Mouse (Mus musculus): ENCODE results near the gene Dapk2.

The Dapk2 gene

DNA sequence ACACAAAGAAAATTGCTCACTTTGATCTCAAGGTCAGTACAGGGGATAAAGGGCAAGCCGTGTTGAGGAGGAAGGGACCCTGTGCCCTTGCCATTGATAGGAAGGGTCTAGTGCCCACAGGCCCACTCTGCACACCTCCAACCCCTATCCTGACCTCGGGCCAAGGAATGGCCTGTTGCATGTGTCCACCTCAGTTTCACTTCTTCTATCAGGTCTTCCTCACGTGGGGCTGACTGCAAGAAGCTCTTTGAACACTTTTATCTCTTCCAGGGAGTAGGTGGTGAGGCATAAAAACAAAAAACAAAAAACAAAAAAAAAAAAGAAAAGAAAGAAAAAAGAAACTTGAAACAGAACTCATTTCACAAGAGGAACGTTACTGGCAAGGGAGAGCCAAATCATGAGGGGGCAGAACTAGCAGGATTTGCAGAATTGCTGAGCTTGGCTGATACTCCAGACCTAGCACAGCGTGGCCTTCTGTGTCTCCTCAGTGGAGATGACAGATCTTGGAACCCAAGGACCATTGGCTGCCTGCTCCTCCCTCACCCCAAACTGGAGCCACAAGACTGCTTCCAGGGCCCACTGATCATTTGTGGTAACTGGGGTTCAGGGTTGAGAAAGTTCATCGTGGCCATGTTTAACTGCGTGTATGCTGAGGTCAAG lies 73.9 kb downstream of the Dapk2 start:
- DNase-seq (ENCODE audit: low spot score in 2 of 2), result no peak

DNA sequence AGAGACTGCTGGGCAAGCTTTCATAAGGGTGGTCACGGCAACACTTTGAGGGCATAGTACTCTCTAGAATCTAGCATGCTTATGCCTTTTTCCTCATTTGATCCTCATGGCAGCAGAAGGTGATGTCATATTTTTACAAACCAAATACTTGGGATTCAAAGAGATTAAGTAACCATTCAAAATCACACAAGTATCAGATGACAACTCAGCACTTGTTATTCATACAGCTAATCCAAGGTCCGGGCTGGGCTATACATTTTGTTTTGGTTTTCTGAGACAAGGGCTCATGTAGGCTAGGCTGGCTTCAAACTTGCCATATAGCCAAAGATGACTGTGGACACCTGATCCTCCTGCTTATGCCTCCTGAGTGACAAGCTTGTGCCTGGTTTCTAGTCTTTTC lies 78.6 kb downstream of the Dapk2 start:
- DNase-seq (ENCODE audit: low spot score in 2 of 2), result no peak

- DNase-seq (ENCODE audit: low spot score in 2 of 2), result no peak
These were observed 79.7 kb downstream of the Dapk2 start for GRCm38 (mm10) chr9:66237742-66238141.

GRCm38 (mm10) chr9:66239173-66239572 lies 81.2 kb downstream of the Dapk2 start:
- no peak for DNase-seq (ENCODE audit: low spot score in 2 of 2)

DNA sequence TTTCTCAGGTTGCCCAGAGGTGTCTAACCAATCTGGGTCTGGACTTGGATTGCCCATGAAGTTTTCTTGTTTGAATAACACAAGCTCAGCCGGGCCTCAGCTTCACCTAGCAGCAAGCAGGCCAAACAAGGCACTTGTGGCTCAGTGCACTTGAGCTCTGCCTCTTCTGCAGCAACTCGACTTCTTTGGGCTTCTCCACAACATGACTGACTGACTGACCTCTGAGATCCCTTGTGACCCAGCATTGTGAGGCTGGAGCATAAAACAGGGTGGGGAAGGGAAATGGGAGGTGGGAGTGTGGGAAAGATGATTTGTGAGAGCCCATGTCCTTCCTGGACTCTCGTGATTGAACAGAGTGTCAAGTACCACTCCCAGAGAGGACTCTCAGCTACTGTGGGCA lies 81.7 kb downstream of the Dapk2 start:
- no peak for DNase-seq (ENCODE audit: low spot score in 2 of 2)

DNA sequence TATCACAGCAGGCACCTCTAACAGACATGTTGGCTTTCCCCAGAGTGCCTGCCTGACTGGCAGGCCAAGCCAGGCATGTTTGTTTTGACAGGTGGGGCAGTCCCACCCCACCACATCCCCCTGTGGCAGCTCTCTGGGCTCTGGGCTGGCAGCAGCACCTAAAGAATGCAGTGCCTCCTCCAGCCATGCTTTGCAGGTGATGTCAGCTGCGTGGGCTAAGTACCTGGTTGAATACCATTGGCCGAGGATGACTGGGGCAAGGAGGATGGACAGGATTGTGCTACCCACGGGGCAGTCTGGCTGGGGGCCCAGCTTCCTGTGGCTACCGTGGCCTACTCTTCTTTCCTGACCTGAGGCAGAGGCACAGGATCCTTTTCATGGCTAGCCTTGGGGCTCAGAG lies 82.5 kb downstream of the Dapk2 start:
- no peak for DNase-seq (ENCODE audit: low spot score in 2 of 2)

GRCm38 (mm10) chr9:66240991-66241390 lies 83.0 kb downstream of the Dapk2 start:
- DNase-seq (ENCODE audit: low spot score in 2 of 2), result no peak

DNA sequence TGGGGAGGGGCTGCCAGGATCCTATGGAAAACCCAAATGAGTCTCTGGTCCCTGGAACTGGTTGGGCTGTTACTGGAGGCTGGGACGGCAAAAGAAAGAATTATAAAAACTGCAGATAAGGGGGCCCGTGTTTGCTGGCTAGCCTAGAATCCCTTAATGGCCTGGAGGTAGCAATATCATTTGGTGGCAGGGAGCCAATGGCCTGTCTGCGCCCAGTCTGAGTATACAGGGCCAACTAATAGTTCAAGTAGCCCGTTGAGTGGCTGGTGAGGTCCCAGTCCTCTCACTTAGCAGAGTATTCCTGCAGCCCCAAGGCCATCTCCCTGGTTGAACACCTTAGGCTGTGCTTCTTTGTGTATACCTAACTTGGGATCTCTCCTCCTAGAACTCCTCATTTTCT lies 83.7 kb downstream of the Dapk2 start:
- no peak for DNase-seq (ENCODE audit: low spot score in 2 of 2)

GRCm38 (mm10) chr9:66243240-66243639 lies 85.2 kb downstream of the Dapk2 start:
- no peak for DNase-seq (ENCODE audit: low spot score in 2 of 2)

- no peak for DNase-seq (ENCODE audit: low spot score in 2 of 2)
These were observed 86.1 kb downstream of the Dapk2 start for GRCm38 (mm10) chr9:66244079-66244478.

- no peak for DNase-seq (ENCODE audit: low spot score in 2 of 2)
These were observed 87.7 kb downstream of the Dapk2 start for GRCm38 (mm10) chr9:66245707-66246106.

GRCm38 (mm10) chr9:66249281-66249680 lies 91.3 kb downstream of the Dapk2 start:
- no peak for DNase-seq (ENCODE audit: low spot score in 2 of 2)

GRCm38 (mm10) chr9:66251159-66251691 lies 93.2 kb downstream of the Dapk2 start:
- no peak for DNase-seq (ENCODE audit: low spot score in 2 of 2)

- DNase-seq (ENCODE audit: low spot score in 2 of 2), result no peak
These were observed 103.7 kb downstream of the Dapk2 start for GRCm38 (mm10) chr9:66261741-66262140.

GRCm38 (mm10) chr9:66263701-66264100 lies 105.7 kb downstream of the Dapk2 start:
- DNase-seq (ENCODE audit: low spot score in 2 of 2), result no peak

GRCm38 (mm10) chr9:66265645-66266044 lies 107.6 kb downstream of the Dapk2 start:
- DNase-seq (ENCODE audit: low spot score in 2 of 2), result peak; percentile 49 to 68

GRCm38 (mm10) chr9:66266237-66267170 lies 108.5 kb downstream of the Dapk2 start:
- no peak for DNase-seq (ENCODE audit: low spot score in 2 of 2)

DNA sequence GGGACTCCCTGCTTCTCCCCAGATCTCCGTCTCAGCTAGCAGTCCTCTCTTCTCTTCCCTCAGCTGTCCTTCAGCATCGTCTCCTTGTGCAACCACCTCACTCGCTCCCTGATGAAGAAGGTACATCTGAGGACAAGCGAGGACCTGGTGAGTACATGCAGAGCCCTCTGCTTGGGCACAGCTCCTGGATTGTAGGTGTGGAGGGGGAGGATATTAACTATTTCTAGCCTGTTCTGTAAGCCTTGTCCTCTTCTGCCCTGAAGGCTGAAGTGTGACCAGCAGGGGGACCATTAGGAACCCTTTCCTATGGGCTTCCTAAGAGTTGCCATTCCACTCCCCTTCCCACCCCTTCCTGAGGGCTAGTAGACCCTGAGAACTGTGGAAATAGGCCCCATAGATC lies 110.8 kb downstream of the Dapk2 start:
- no peak for DNase-seq (ENCODE audit: low spot score in 2 of 2)

GRCm38 (mm10) chr9:66270038-66270437 lies 112.0 kb downstream of the Dapk2 start:
- DNase-seq (ENCODE audit: low spot score in 2 of 2), result no peak

DNA sequence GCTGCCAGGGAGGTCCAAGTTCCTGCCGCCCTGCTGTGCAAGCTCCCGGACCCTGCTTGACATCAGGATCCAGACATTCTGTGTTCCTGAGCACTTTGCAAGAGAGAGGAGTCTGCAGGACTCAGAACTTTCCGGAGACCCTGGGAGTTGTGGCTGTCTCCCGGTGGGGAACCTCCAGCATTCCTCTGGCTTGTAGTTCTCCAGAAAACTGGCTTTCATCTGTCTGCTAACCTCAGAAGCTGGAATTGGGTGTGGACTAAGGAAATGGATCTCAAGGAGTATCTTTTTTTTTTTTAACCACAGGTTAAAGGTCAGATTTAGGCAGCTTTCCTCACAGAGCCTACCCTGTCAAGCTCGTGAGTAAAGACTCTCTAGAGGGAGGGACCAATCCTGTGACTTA lies 113.7 kb downstream of the Dapk2 start:
- DNase-seq (ENCODE audit: low spot score in 2 of 2), result no peak

DNA sequence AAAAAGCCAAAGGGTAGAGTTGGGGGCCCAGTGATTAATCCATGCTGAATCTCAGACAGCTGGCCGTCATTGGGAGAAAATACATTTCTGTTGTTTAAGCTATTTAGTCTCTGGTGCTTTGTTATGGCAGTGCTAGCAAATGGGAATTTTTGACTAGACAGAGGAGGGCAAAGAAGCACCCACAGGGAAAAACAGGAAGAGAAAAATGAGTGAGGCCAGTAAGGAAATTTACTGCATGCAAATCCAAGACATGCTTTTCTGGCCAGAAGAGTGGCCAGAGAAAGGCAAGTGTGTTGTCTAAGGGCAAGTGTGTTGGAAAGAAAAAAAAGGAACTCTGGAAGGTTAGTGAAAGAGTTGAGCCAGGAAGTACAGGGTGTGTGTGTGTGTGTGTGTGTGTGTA lies 115.6 kb downstream of the Dapk2 start:
- DNase-seq (ENCODE audit: low spot score in 2 of 2), result no peak

GRCm38 (mm10) chr9:66274657-66275056 lies 116.6 kb downstream of the Dapk2 start:
- no peak for DNase-seq (ENCODE audit: low spot score in 2 of 2)
